In the genomic region with DNA sequence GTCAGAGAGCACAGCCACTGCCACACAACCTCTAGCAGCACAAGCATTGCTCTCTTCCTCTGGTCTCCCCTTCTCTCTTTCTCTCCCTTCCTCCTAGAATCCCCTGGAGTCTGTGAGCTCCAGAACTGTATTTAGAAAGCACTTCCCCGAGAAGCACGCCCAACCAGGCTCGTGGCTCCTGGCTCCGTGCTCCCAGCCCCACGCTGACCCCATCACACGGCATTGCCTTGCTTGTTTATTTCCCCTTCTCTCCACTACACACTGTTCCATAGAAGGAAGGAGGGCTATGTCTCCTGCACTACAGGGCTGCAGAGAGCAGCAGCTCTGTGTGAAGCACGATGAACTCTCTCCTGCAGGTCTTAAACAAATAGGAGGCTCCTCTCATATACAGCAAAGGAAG, we compare ENCODE assay signal across 16 mouse cellular contexts. TPM values are rescaled to one million over a fixed set of nuclear protein-coding genes. Genes with fewer than 3 reads are reported as not detected.
A peak's percentile ranks its signal among the peaks of the same experiment; 100 is the strongest.
DNase-seq lines count a peak whose midpoint lies in the region; ATAC-seq lines count a peak whose summit lies in the region.
"Had no signal": no experiment of that assay in that cellular context is flagged by ENCODE, and none has a peak within 500 bp of the region (broad histone marks: within the 10 kb centered on the region; RNA-seq: fewer than 3 reads in every experiment).

No protein-coding gene starts in this region.

- no peaks in the 10 kb centered on the region for H3K9me3 ChIP-seq in heart, embryonic 15.5 days (replicated peaks)
- no peaks in the 10 kb centered on the region for H3K9me3 ChIP-seq in forebrain, embryonic 16.5 days (ENCODE audit: control insufficient read depth, low read length)
- H3K9me3 ChIP-seq: embryonic facial prominence, embryonic 10.5 days; limb, embryonic 12.5 days; neural tube, embryonic 12.5 days had no signal

- 50% methylated on average over 7 of the region's 7 CpGs for WGBS in heart, embryonic 15.5 days
- WGBS in forebrain, embryonic 16.5 days: 90% methylated on average over 7 of the region's 7 CpGs

- peak overlapping the region; percentile 60 for H3K27ac ChIP-seq in heart, embryonic 15.5 days
- H3K27ac ChIP-seq in forebrain, embryonic 16.5 days (ENCODE audit: low read length): no peak overlapping the region
- H3K27ac ChIP-seq: embryonic facial prominence, embryonic 10.5 days; hindbrain, embryonic 14.5 days; limb, embryonic 12.5 days; neural tube, embryonic 12.5 days had no signal

- peaks cover 34% of the 10 kb centered on the region for H3K4me1 ChIP-seq in heart, embryonic 15.5 days (replicated peaks)
- H3K4me1 ChIP-seq in forebrain, embryonic 16.5 days (replicated peaks; ENCODE audit: control insufficient read depth, insufficient read depth, low read length): no peaks in the 10 kb centered on the region
- H3K4me1 ChIP-seq: embryonic facial prominence, embryonic 10.5 days; limb, embryonic 12.5 days; neural tube, embryonic 12.5 days had no signal

- H3K9ac ChIP-seq in heart, embryonic 15.5 days: no peak overlapping the region
- H3K9ac ChIP-seq in forebrain, embryonic 16.5 days (replicated peaks; ENCODE audit: low read depth, low read length): no peak overlapping the region
- H3K9ac ChIP-seq: hindbrain, embryonic 14.5 days; limb, embryonic 12.5 days; neural tube, embryonic 12.5 days had no signal

- no peak overlapping the region for H3K4me2 ChIP-seq in heart, embryonic 15.5 days
- no peak overlapping the region for H3K4me2 ChIP-seq in forebrain, embryonic 16.5 days (ENCODE audit: low read length)
- H3K4me2 ChIP-seq: hindbrain, embryonic 14.5 days; limb, embryonic 12.5 days; neural tube, embryonic 12.5 days had no signal

- peak; percentile 24 for DNase-seq in kidney, postnatal 10 days
- no peak for DNase-seq in kidney, postnatal 14 days
- DNase-seq in gastrocnemius, postnatal 14 days: peak; percentile 59
- peak; percentile 39 to 58 for DNase-seq in lung, postnatal 4 days
- no peak for DNase-seq in adrenal gland, adult 18-20 months (ENCODE audit: low spot score in 2 of 2)
- no peak for DNase-seq in ovary, postnatal 14 days (ENCODE audit: low spot score)
- DNase-seq: cerebellum, postnatal 14 days; midbrain, embryonic 14.5 days; thymus, postnatal 36 days had no signal

- no peak for ATAC-seq in heart, embryonic 15.5 days (replicated peaks; ENCODE audit: insufficient number of reproducible peaks, insufficient read depth, low FRiP score, low read depth)
- ATAC-seq in forebrain, embryonic 16.5 days: no peak
- ATAC-seq: activated CD4-positive, CD25-positive, alpha-beta regulatory T cell, adult 4 months had no signal

- H3K27me3 ChIP-seq in heart, embryonic 15.5 days: no peaks in the 10 kb centered on the region
- H3K27me3 ChIP-seq in forebrain, embryonic 16.5 days (replicated peaks; ENCODE audit: control insufficient read depth, insufficient read depth, low read length): no peaks in the 10 kb centered on the region
- H3K27me3 ChIP-seq: limb, embryonic 12.5 days; neural tube, embryonic 12.5 days had no signal

- intact Hi-C loops in gastrocnemius, postnatal 14 days (cut with DNase I; ENCODE audit: low total_unique reads): no loop called here

- H3K4me3 ChIP-seq in heart, embryonic 15.5 days: no peak overlapping the region
- no peak overlapping the region for H3K4me3 ChIP-seq in forebrain, embryonic 16.5 days (replicated peaks; ENCODE audit: low read length)
- H3K4me3 ChIP-seq: embryonic facial prominence, embryonic 10.5 days; limb, embryonic 12.5 days; neural tube, embryonic 12.5 days had no signal

- H3K36me3 ChIP-seq in heart, embryonic 15.5 days: no peaks in the 10 kb centered on the region
- no peaks in the 10 kb centered on the region for H3K36me3 ChIP-seq in forebrain, embryonic 16.5 days (ENCODE audit: control insufficient read depth, insufficient read depth)

RNA-seq across cellular contexts. Expression of a gene that starts 8.6 kb away (rescaled TPM):
- total RNA-seq in gastrocnemius, postnatal 14 days (2021): 100 to 1,000 TPM; 152 to 162 TPM
- 354 and 380 TPM in 2 replicates for polyA plus RNA-seq in heart, embryonic 15.5 days (2015; fragmentation: Nextera tagmentation; extraction: Ambion mirVana)
- 343 and 425 TPM in 2 replicates for polyA plus RNA-seq in forebrain, embryonic 16.5 days (2015; fragmentation: Nextera tagmentation; extraction: Ambion mirVana)
- 100 to 1,000 TPM; 390 to 903 TPM for total RNA-seq in adrenal gland, adult 18-20 months (2021)

RNA-seq across cellular contexts. Expression of a gene that starts 48.3 kb away (rescaled TPM):
- total RNA-seq in gastrocnemius, postnatal 14 days (2021): 100 to 1,000 TPM; 128 to 129 TPM
- 375 and 381 TPM in 2 replicates for polyA plus RNA-seq in heart, embryonic 15.5 days (2015; fragmentation: Nextera tagmentation; extraction: Ambion mirVana)
- polyA plus RNA-seq in forebrain, embryonic 16.5 days (2015; fragmentation: Nextera tagmentation; extraction: Ambion mirVana): 621 and 677 TPM in 2 replicates
- 100 to 1,000 TPM; 276 to 369 TPM for total RNA-seq in adrenal gland, adult 18-20 months (2021)

Comparison
In these comparisons a context has a peak if more than half of its experiments do, and no peak if none do; other contexts are left out.
1. DNase-seq: peak in kidney, postnatal 10 days (single experiment), gastrocnemius, postnatal 14 days (single experiment) and lung, postnatal 4 days (2 of 2); none in kidney, postnatal 14 days (single experiment), adrenal gland, adult 18-20 months (0 of 2) and ovary, postnatal 14 days (single experiment).